Mouse (Mus musculus): ENCODE results near the gene Boc.

Gene Boc

GRCm38 (mm10) chr16:44527218-44527905 lies 31.3 kb downstream of the Boc start:
- no peak for DNase-seq

- DNase-seq, result no peak
Measured at GRCm38 (mm10) chr16:44526689-44527088, 32.0 kb downstream of the Boc start.

- DNase-seq, result no peak
Measured at GRCm38 (mm10) chr16:44526044-44526443, 32.7 kb downstream of the Boc start.

GRCm38 (mm10) chr16:44523595-44523994 lies 35.1 kb downstream of the Boc start:
- no peak for DNase-seq

- no peak for DNase-seq
Measured at GRCm38 (mm10) chr16:44516498-44516897, 42.2 kb downstream of the Boc start.

- DNase-seq, result no peak
Measured at GRCm38 (mm10) chr16:44510521-44511213, 48.0 kb downstream of the Boc start.

GRCm38 (mm10) chr16:44509458-44510344 lies 49.0 kb downstream of the Boc start:
- no peak for DNase-seq

- DNase-seq, result no peak
Measured at GRCm38 (mm10) chr16:44508772-44509171, 49.9 kb downstream of the Boc start.

GRCm38 (mm10) chr16:44508025-44508424 lies 50.7 kb downstream of the Boc start:
- DNase-seq, result no peak

- no peak for DNase-seq
Measured at GRCm38 (mm10) chr16:44507027-44507929, 51.4 kb downstream of the Boc start.

GRCm38 (mm10) chr16:44505243-44505642 lies 53.5 kb downstream of the Boc start:
- no peak for DNase-seq

GRCm38 (mm10) chr16:44502895-44503575 lies 55.7 kb downstream of the Boc start:
- peak; percentile 52 for DNase-seq

- DNase-seq, result no peak
Measured at GRCm38 (mm10) chr16:44502325-44502724, 56.4 kb downstream of the Boc start.

GRCm38 (mm10) chr16:44501783-44502182 lies 56.9 kb downstream of the Boc start:
- DNase-seq, result no peak

GRCm38 (mm10) chr16:44498447-44498846 lies 60.2 kb downstream of the Boc start:
- no peak for DNase-seq

GRCm38 (mm10) chr16:44496971-44497464 lies 61.7 kb downstream of the Boc start:
- DNase-seq, result no peak

GRCm38 (mm10) chr16:44494441-44495108 lies 64.1 kb downstream of the Boc start:
- DNase-seq, result no peak

GRCm38 (mm10) chr16:44493868-44494267 lies 64.8 kb downstream of the Boc start:
- peak; percentile 65 for DNase-seq

GRCm38 (mm10) chr16:44492706-44493105 lies 66.0 kb downstream of the Boc start:
- DNase-seq, result no peak

GRCm38 (mm10) chr16:44492151-44492550 lies 66.5 kb downstream of the Boc start:
- DNase-seq, result no peak

GRCm38 (mm10) chr16:44491051-44491450 lies 67.6 kb downstream of the Boc start:
- DNase-seq, result no peak

All from lung, postnatal 36 days (tissue).